Mouse (Mus musculus) stomach, embryonic 15.5 days (tissue): Measurements from ENCODE around the gene Slc20a1. TPM values are rescaled to one million over a fixed set of nuclear protein-coding genes. Genes with fewer than 3 reads are reported as not detected.

Source experiments
- ATAC-seq: fragments of 200-750 bp; cut with Nextera tagmentation; 2 replicates; pipeline ENCODE4 v1.8.0; 2017; ENCODE audit warnings: low read depth, moderate number of reproducible peaks, moderate TSS enrichment; ENCODE audit not compliant: insufficient read depth, low FRiP score
- H3K27ac ChIP-seq: fragments of 300-500 bp; sonication (generic); 2 replicates; pipeline ENCODE4 v1.5.1; 2015; ENCODE audit warnings: mild to moderate bottlenecking, inconsistent platforms
- H3K27me3 ChIP-seq: fragments of 300-500 bp; sonication (generic); replicated peaks from 2 replicates; pipeline ENCODE4 v1.6.1; 2015; ENCODE audit warnings: inconsistent platforms
- H3K36me3 ChIP-seq: fragments of 300-500 bp; sonication (generic); 2 replicates; pipeline ENCODE4 v1.6.1; 2015; ENCODE audit warnings: inconsistent platforms
- H3K4me1 ChIP-seq: fragments of 300-500 bp; sonication (generic); 2 replicates; pipeline ENCODE4 v1.6.1; 2015; ENCODE audit warnings: inconsistent platforms
- H3K4me2 ChIP-seq: fragments of 300-500 bp; sonication (generic); 2 replicates; pipeline ENCODE4 v1.6.1; 2015; ENCODE audit warnings: mild to moderate bottlenecking, inconsistent platforms
- H3K4me3 ChIP-seq: fragments of 300-500 bp; sonication (generic); replicated peaks from 2 replicates; pipeline ENCODE4 v1.5.1; 2015; ENCODE audit warnings: inconsistent platforms
- H3K9ac ChIP-seq: fragments of 300-500 bp; sonication (generic); 2 replicates; pipeline ENCODE4 v1.6.1; 2015; ENCODE audit warnings: inconsistent platforms
- H3K9me3 ChIP-seq: fragments of 300-500 bp; sonication (generic); 2 replicates; pipeline ENCODE4 v1.6.1; 2016; ENCODE audit warnings: inconsistent platforms
- whole genome bisulfite sequencing: fragments of 180-500 bp; shearing (Covaris S2); methylation state at CpG from one replicate; pipeline ENCODE4 v1.1.7; 2015; 5-methylcytosine and 5-hydroxymethylcytosine counted together
- polyA plus RNA-seq: library from polyadenylated mRNA; unstranded; fragments of >200 nt; fragmentation: Nextera tagmentation; extraction: Ambion mirVana; gene quantifications from 2 replicates; pipeline ENCODE4 v1.2.1, GENCODE M21; 2015

Slc20a1 gene
- polyA plus RNA-seq, 1 experiment from 2014 or later, result 29.4 TPM

DNA sequence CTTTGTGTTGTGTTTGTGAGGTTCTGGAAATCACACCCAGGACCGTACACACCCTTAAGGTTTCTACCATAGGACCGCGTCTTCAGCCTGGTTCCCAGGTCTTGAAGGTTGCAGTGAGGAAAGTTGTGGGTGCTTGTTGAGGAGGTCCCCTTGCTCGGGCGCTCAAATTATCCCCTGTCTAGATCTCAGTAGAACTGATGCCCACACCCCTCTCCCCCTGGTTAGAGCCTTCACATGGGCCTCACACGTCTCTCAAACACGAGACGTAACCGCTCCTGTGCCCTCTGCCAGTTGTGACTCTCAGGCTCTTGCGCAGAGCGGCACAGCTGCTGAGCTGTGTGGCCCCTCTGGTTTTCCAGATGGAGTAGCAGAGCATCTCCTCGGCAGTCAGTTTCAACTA is 48.4 kb downstream of the Slc20a1 start:
- H3K4me3 ChIP-seq, result no peak overlapping the region
- no peak overlapping the region for H3K4me2 ChIP-seq
- no peaks in the 10 kb centered on the region for H3K36me3 ChIP-seq
- H3K27ac ChIP-seq, result no peak overlapping the region
- no peaks in the 10 kb centered on the region for H3K9me3 ChIP-seq
- no peak for ATAC-seq
- no peaks in the 10 kb centered on the region for H3K27me3 ChIP-seq
- H3K4me1 ChIP-seq, result peaks cover 3% of the 10 kb centered on the region; the same call in 1 of the 2 replicates
- H3K9ac ChIP-seq, result no peak overlapping the region
- WGBS, result 93% methylated on average over 12 of the region's 12 CpGs

- H3K9me3 ChIP-seq, result no peaks in the 10 kb centered on the region
- H3K27ac ChIP-seq, result no peak overlapping the region
- 88% methylated on average over 7 of the region's 7 CpGs for whole genome bisulfite sequencing
- H3K4me2 ChIP-seq, result no peak overlapping the region
- H3K4me1 ChIP-seq, result peaks cover 3% of the 10 kb centered on the region; the same call in 1 of the 2 replicates
- no peak; the same call in 1 of the 2 replicates for ATAC-seq
- no peak overlapping the region for H3K9ac ChIP-seq
- H3K36me3 ChIP-seq, result no peaks in the 10 kb centered on the region
- H3K4me3 ChIP-seq, result no peak overlapping the region
- no peaks in the 10 kb centered on the region for H3K27me3 ChIP-seq
These were observed 49.1 kb downstream of the Slc20a1 start for GRCm38 (mm10) chr2:129247707-129248121.

GRCm38 (mm10) chr2:129249321-129249720 is 50.8 kb downstream of the Slc20a1 start:
- Histone ChIP-seq H3K27ac (no peak overlapping the region), H3K9me3 (no peaks in the 10 kb centered on the region), H3K27me3 (no peaks in the 10 kb centered on the region), H3K9ac (no peak overlapping the region), H3K4me3 (no peak overlapping the region), H3K36me3 (no peaks in the 10 kb centered on the region), H3K4me1 (peaks cover 3% of the 10 kb centered on the region; the same call in 1 of the 2 replicates), H3K4me2 (no peak overlapping the region)
- no peak for ATAC-seq
- 52% methylated on average over 1 of the region's 1 CpGs for WGBS

DNA sequence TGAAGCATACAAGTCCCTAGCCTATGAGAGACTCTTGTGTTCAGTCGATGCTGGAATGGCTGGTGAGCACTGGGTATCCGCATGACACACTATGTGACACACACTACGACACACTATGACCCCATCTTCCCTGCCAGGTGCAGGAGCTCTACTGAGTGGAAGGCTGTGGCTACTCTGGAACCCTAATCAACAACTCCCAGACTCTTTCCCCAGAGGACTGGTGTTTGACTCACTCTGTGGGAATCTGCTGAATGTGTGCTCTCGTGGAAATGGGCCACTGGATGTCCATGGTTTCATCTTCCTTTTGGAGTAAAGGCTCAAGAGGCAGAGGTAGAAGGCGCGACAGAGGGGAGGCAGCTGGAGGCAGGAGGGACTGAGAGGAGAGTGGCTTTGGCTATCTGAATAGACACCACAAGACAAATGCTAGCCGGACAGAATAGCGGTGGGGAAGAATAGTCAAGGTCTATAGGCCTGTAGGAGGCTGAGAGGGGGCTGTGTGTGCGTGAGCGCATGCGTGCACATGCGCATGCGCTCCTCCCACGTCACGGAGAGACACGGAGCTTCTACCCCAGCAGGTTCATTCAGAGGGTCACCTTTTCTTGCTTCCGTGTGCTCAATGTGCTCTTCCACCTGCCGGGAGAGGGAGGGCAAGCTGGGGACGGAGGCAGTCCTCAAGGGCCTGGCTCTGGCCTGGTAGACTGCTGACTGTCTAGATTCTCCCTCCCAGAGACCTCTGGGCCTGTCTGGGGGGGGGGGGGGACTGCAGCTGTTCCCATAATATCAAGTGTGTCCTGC is 54.5 kb downstream of the Slc20a1 start:
- no peak for ATAC-seq
- WGBS, result 83% methylated on average over 19 of the region's 19 CpGs
- H3K27me3 ChIP-seq, result no peaks in the 10 kb centered on the region
- no peaks in the 10 kb centered on the region for H3K4me1 ChIP-seq
- no peaks in the 10 kb centered on the region for H3K9me3 ChIP-seq
- H3K4me2 ChIP-seq, result no peak overlapping the region
- no peak overlapping the region for H3K4me3 ChIP-seq
- H3K9ac ChIP-seq, result no peak overlapping the region
- H3K36me3 ChIP-seq, result no peaks in the 10 kb centered on the region
- no peak overlapping the region for H3K27ac ChIP-seq

DNA sequence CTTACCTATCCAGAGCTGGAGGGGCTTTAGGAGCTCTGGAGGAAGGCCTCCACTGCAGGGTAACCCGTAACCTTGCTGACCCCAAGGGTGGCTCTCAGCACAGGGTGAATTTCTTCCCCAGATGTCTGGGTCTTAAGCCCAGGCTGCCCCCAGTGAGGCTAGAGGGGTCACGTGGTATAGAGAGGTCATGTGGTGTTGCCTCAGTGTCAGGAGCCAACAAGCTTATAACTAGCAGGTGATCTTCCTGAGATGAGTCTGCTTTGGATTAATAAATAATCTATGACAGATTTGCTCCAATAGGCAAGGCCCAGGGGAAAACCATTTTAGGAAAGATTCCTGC is 55.0 kb downstream of the Slc20a1 start:
- no peak overlapping the region for H3K4me2 ChIP-seq
- H3K27me3 ChIP-seq, result no peaks in the 10 kb centered on the region
- no peak overlapping the region for H3K27ac ChIP-seq
- H3K36me3 ChIP-seq, result no peaks in the 10 kb centered on the region
- WGBS, result 56% methylated on average over 2 of the region's 2 CpGs
- no peak overlapping the region for H3K9ac ChIP-seq
- no peak for ATAC-seq
- no peak overlapping the region for H3K4me3 ChIP-seq
- H3K9me3 ChIP-seq, result no peaks in the 10 kb centered on the region
- 0 out of 2 replicates have a peak, but pooled peaks cover 4% of the 10 kb centered on the region for H3K4me1 ChIP-seq

GRCm38 (mm10) chr2:129254076-129254475 is 55.5 kb downstream of the Slc20a1 start:
- H3K4me3 ChIP-seq, result no peak overlapping the region
- no peaks in the 10 kb centered on the region for H3K9me3 ChIP-seq
- no peak overlapping the region for H3K27ac ChIP-seq
- no peak overlapping the region for H3K9ac ChIP-seq
- H3K4me2 ChIP-seq, result no peak overlapping the region
- H3K4me1 ChIP-seq, result 0 out of 2 replicates have a peak, but pooled peaks cover 5% of the 10 kb centered on the region
- no peaks in the 10 kb centered on the region for H3K27me3 ChIP-seq
- H3K36me3 ChIP-seq, result no peaks in the 10 kb centered on the region
- WGBS, result 37% methylated on average over 2 of the region's 2 CpGs
- ATAC-seq, result no peak

DNA sequence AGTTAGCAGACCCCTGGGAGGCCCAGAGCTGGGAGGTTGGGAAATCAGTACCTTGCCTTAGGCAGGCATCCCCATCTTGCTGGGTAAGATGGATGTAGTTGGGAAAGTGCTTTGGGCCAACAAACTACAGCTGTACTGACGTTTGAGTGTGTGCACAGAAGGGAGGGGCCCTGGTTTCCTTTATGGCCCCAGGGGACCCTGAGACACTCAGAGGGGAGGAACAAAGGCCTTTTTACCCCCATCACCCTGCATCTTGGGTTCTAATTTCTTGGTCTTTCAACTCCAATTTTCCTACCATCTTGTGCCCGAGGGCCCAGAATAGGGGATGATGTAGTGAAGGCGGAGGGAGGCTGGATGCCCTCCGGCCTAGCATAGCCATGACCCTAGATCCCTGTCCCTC is 57.4 kb downstream of the Slc20a1 start:
- no peak for ATAC-seq
- Histone ChIP-seq H3K36me3 (no peaks in the 10 kb centered on the region), H3K4me1 (0 out of 2 replicates have a peak, but pooled peaks cover 5% of the 10 kb centered on the region), H3K9ac (no peak overlapping the region), H3K9me3 (no peaks in the 10 kb centered on the region), H3K27ac (no peak overlapping the region), H3K27me3 (no peaks in the 10 kb centered on the region), H3K4me2 (no peak overlapping the region), H3K4me3 (no peak overlapping the region)
- WGBS, result 66% methylated on average over 4 of the region's 4 CpGs

GRCm38 (mm10) chr2:129258056-129258455 is 59.5 kb downstream of the Slc20a1 start:
- peak; percentile 53; the same call in 1 of the 2 replicates for ATAC-seq
- Histone ChIP-seq H3K36me3 (no peaks in the 10 kb centered on the region), H3K9me3 (no peaks in the 10 kb centered on the region), H3K4me3 (no peak overlapping the region), H3K27me3 (no peaks in the 10 kb centered on the region), H3K4me2 (no peak overlapping the region), H3K27ac (no peak overlapping the region), H3K4me1 (0 out of 2 replicates have a peak, but pooled peaks cover 5% of the 10 kb centered on the region), H3K9ac (no peak overlapping the region)
- WGBS, result 69% methylated on average over 3 of the region's 3 CpGs

DNA sequence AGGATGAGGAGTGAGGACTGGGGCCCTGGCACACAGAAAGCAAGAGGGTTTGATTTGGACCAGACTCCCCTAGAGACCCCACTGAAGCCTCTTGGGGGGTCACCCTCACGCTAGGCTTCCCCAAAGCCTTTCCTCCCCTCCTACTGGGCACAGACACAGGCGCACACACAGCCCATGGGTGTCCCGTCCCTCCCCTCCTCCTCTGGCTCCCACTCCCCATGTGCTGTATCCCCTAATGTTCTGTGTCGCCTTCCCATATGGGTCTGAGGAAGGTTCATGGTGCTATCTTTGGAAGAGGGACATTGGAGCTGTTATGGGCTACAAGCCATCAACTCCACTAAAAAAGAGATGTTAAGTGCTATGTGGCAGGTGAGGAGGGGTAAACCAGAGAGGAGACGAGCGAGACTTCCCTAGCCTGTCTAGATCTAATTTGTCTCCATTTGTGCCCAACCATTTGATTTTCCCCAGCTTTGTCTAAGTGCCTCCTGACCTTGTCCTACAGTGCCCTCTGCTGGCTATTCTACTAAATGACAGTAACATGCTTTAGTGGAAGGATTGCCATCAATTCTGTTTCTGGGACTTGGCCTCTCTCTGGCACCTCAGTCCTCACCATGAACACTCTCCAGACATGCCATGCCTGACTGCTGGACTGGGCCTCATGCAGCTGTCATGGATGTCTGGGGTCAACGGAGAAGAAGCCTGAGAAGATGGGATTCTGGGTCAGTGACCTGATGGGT is 60.1 kb downstream of the Slc20a1 start:
- ATAC-seq, result peak; percentile 40; the same call in 1 of the 2 replicates
- H3K4me2 ChIP-seq, result no peak overlapping the region
- 0 out of 2 replicates have a peak, but pooled peaks cover 5% of the 10 kb centered on the region for H3K4me1 ChIP-seq
- no peak overlapping the region for H3K9ac ChIP-seq
- H3K27me3 ChIP-seq, result no peaks in the 10 kb centered on the region
- H3K9me3 ChIP-seq, result no peaks in the 10 kb centered on the region
- no peaks in the 10 kb centered on the region for H3K36me3 ChIP-seq
- 28% methylated on average over 7 of the region's 7 CpGs for WGBS
- H3K27ac ChIP-seq, result no peak overlapping the region; the same call in 1 of the 2 replicates
- no peak overlapping the region for H3K4me3 ChIP-seq

DNA sequence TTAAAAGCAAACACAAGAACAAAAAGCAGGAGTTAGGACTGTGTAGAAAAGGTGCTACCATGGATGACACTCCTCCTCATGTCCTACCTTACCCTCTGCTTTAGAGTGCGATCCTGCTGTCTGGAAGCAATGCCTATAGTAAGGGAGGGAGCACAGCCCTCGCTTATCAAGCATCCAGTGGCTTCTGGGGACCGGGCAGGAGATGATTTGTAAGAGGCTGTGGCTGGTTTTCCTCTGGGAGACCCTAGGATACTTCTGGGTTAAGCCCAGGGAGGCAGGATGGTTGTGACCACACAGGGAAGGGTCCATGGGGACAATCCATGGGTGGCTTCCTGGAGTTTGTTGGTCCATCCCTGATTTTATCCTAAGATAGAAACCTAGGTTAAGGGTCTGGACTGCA is 62.1 kb downstream of the Slc20a1 start:
- H3K4me1 ChIP-seq, result 0 out of 2 replicates have a peak, but pooled peaks cover 5% of the 10 kb centered on the region
- H3K9me3 ChIP-seq, result no peaks in the 10 kb centered on the region
- no peaks in the 10 kb centered on the region for H3K27me3 ChIP-seq
- no peak overlapping the region for H3K4me2 ChIP-seq
- H3K4me3 ChIP-seq, result no peak overlapping the region
- no peaks in the 10 kb centered on the region for H3K36me3 ChIP-seq
- no peak overlapping the region for H3K9ac ChIP-seq
- ATAC-seq, result no peak
- 66% methylated on average over 3 of the region's 3 CpGs for WGBS
- no peak overlapping the region for H3K27ac ChIP-seq
